Mouse (Mus musculus) lung, adult 18-20 months (tissue): Measurements from ENCODE around the gene Efemp2.
A peak's percentile ranks its signal among the peaks of the same experiment; 100 is the strongest.

Experiments used
- DNase-seq, 2 experiments: peaks; one replicate each; pipeline ENCODE4 v3.0.0; 2022; ENCODE audit warnings: mixed read lengths in 2 of 2

The Efemp2 gene

DNA sequence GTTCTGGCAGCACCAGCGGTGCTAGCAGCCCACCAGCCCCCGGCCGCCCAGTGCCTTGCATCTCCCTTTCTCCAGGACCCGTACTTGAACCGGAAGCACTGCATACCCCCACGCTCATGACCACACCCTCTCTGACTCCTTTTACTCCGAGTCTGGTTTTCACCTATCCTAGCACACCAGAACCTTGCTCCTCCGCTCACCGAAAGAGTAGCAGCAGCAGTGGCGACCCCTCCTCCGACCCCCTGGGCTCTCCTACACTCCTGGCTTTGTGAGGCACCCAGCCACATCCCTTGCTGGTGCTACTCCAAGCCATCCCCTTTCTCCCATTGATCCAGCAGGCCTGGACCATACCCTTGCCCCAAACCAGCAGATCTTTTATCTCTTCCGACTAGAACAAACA lies 18.7 kb upstream of the Efemp2 start:
- DNase-seq = no peak

DNA sequence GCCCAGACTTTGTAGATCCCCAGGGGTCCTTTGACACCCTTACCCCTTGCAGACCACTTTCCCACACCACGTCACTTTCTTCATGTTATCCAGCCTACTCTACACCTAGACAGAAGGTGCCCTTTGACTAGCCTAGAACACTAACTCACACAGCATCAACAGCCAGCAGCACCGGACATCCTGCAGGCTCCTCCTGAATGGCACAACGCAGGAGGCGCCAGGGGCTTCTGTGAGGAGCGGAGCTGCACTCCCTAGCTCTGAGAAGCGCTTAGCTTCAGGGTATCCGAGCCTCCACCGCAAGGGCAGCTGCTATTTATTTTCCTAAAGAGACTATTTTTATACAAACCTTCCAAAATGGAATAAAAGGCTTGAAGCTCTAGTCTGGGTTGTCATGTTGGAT lies 18.2 kb upstream of the Efemp2 start:
- DNase-seq = no peak

DNA sequence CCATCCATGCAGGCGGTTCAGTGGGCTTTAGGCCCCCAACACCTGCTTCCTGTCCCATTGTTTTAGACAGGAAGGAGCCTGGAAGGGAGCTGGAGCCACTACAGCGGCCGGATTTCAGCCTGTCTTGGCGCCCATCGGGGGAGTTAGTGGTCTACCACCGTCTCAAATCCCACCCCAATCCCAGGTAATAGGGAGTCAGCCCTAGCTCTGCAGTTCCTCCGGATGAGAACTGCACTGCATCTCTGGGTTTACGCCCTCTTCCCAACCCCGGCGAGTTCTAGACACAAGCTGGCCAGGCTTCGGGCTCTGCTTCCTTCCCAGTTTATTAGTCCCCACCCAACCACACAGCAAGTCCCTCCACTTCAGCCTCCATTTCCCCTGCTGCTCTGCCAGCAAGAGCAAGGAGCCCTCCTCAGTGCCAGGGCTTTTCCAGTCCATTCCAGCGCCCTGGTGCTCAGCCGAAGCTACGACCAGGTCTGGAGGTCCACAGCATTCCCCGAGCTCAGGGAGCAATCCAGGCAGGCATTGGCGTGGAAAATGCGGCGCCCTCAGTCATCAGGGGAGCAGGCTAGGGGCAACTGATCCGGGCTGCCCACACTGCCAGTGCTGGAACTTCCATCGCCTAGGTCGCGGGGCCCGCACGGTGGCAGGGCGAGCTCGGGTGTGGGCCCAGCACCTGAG lies 17.4 kb upstream of the Efemp2 start:
- peak; percentile 31 to 55 for DNase-seq

- peak; percentile 94 to 96 for DNase-seq
These were observed 16.6 kb upstream of the Efemp2 start for GRCm38 (mm10) chr19:5456922-5457745.

DNA sequence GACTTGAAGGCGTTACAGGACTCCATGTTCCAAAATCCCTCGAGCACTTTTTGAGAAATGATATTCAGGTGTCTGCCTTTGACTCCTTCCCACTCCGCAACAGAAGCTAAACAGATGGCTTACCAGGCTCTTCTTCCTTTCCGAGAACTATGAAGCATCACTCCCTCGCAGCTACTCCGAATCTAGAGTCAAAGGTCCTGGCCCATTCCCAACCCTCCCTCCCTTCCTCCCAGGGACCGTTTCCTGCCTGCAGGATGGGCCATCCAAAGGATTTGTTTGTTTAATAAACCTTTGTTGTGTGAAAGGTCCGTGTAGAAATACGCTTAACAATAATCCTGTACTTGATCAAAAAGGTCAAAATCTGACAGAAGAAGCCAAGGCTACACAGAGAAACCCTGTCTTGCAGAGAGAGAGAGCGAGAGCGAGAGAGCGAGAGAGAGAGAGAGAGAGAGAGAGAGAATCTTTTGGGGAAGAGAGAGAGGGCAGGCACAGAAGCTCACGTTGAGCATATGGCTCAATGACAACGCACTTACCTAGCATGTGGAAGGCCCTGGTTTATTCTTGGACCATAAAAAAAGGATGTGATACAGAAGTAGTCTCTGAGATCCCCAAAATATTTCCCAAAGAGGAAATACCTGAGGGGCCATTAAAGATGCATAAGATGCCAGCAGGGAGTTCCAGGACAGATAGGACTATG lies 15.9 kb upstream of the Efemp2 start, which contains the start of gene Ccdc85b:
Ccdc85b (minus strand) TSS at position 149 of the 697 bp plus-strand sequence.
- no peak for DNase-seq

DNA sequence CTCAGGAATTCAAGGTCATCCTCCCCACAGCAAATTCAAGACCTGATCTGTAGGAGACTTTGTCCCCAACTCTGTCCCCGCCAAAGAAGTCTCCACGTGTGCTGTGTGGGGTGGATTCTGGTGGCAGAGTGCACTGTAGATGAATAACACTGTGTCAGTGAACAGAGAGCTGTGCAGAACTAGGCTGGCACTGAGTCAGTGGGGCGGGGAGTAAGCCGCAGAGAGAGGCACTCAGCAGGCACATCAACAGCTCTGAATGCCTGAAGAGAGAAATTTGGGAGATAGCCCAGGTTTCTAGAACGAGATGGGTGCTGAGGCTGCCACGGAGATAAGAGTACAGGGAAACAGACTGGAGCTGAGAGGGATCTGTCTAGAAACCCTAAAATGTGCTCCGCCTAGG lies 14.7 kb upstream of the Efemp2 start:
- DNase-seq = no peak

GRCm38 (mm10) chr19:5459896-5460295 lies 13.9 kb upstream of the Efemp2 start:
- no peak for DNase-seq

- DNase-seq = peak; percentile 87 to 88
These were observed 13.3 kb upstream of the Efemp2 start, which contains the start of gene Fibp for GRCm38 (mm10) chr19:5460465-5460911. Fibp (plus strand) TSS chr19:5460615.

- no peak for DNase-seq
These were observed 12.3 kb upstream of the Efemp2 start for GRCm38 (mm10) chr19:5461411-5461810.

- DNase-seq = no peak
These were observed 10.5 kb upstream of the Efemp2 start for GRCm38 (mm10) chr19:5463212-5463611.

DNA sequence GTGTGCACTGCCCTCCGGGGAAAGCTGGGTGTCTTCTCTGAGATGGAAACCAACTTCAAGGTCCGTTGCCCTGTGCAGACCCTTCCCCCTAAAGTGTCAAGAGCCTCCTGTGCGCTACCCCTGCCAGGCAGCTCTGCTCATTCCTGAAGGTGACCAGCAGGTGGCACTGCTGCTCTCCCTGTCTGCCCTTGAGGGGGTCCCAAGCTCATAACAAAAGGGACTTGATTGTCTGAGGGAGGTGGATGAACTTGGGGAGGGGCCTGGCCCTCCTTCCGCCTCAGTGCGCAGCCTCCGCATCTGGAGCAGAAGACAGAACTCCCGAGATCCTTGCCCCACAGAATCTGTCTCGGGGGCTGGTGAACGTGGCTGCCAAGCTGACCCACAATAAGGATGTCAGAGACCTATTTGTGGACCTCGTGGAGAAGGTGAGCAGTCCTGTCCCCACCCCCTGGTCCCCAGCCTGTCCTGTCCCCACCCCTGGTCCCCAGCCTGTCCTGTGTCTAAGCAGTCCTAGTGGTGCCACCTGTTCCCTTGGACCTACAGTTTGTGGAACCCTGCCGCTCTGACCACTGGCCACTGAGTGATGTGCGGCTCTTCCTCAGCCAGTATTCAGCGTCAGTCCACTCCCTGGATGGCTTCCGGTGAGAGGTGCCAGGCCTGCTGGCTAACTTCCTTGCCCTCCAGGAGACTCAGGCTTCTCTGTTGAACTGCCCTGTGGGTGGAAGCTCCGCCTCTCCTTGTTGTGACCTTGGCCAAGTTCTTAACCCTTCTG lies 9.8 kb upstream of the Efemp2 start:
- DNase-seq = peak; percentile 60 to 67

DNA sequence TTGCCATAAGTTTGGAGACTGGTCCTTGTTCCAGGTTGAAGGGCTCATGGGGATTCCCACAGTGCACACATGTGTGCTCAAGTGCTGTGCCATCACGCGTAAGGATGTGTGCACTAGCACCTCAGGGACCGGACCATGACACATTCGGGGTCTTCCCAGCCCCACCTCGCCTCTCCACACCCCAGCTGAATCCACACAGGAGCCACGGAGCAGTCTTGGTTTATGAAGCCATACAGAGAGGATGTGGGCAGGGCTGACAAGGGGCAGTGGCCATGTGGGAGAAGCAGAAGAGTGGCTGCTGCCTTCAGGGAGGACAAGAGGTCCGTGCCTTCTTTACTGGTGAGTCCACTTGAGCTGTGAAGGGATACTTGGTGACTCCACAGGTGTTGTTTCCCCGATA lies 8.7 kb upstream of the Efemp2 start:
- no peak for DNase-seq

GRCm38 (mm10) chr19:5466916-5467500 lies 6.7 kb upstream of the Efemp2 start:
- no peak for DNase-seq

DNA sequence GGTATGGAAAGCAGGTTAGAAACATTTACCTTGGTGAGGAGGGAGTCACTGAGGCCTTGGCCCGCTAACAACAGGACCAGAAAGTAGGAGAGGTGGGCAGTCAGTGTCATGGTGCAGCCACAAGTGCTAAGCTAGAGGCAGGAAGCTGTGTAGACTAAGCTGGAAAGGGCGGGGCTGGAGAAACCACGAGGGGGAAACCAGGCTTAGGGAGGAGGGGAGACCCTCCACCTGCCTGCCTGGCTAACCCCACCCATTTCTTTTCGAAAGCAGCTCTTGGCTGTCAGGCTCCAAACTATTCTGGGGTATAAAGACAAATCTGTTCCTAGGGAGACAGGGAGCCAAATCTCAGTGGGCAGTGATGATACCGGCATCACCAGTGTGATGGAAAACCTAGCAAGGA lies 5.4 kb upstream of the Efemp2 start, which contains the start of gene Ctsw:
Ctsw (minus strand) TSS at position 134 of the 400 bp plus-strand sequence.
- DNase-seq = no peak

- no peak for DNase-seq
These were observed 1.9 kb upstream of the Efemp2 start for GRCm38 (mm10) chr19:5471846-5472245.

GRCm38 (mm10) chr19:5472857-5473256 lies 897 bp upstream of the Efemp2 start:
- DNase-seq = no peak

DNA sequence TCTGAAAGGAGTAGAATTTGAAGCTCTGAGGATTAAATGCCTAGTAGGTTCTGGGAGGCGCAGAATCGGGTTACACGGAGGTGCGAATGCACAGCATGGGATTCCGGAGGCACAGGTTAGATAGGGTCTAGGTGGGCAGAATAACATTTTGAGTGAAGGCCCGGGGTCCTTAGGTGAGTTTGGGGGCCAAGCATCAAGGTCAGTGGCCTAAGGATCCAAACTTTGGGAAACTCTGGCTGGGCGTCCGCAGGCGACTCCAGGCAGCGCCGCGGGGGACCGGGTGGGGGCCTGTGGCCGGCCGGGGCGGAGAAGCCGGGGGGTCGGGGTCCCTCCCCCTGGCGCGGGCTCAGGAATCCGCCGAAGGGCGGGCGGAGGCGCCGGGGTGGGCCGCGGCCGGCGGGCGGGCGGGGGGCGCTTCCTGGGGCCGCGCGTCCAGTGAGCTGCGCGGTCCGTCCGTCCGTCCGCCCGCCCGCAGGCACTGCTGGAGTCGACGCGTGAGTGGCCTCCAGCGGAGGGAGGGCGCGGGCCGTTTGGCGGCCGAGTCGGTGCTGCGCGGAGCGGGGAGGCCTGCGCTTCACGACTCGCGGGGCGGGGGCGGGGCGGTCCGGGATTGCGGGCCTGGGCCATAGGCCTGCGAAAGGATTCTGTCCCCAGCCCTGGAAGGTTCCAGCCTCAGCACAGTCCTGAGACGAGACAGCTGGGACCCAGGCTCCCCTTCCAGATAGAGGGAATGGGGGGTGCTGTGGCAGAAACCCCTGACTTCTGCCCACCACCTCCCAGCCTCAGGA lies 721 bp downstream of the Efemp2 start:
- DNase-seq = peak in 1 of 2 experiments; percentile 51

DNA sequence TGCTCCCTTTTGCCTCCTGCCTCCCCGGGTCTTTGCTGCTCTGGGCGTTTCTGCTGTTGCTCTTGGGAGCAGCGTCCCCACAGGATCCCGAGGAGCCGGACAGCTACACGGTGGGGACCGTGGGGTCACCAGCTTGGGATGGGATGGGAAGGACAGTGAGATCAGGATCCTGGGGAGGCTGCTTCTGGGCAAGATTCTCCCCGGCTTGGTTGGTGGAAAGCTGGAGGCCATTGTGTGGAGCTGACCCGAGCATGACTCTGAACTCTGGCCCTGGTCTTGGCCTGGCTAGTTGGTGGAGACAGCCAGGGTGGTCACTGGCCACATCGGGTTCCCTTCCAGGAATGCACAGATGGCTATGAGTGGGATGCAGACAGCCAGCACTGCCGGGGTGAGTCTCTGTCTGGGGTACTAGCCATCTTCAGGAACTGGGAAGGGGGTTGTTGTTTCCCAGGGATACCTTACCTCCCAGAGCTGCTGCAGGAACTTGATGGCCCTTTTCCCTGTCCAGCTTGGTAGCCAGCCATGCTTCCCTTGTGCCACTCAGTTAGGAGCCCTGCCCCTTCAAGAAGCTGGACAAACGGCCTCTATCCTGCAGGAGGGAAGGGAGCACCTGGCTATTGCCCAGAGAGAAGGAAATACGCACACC lies 1.4 kb downstream of the Efemp2 start:
- no peak for DNase-seq

DNA sequence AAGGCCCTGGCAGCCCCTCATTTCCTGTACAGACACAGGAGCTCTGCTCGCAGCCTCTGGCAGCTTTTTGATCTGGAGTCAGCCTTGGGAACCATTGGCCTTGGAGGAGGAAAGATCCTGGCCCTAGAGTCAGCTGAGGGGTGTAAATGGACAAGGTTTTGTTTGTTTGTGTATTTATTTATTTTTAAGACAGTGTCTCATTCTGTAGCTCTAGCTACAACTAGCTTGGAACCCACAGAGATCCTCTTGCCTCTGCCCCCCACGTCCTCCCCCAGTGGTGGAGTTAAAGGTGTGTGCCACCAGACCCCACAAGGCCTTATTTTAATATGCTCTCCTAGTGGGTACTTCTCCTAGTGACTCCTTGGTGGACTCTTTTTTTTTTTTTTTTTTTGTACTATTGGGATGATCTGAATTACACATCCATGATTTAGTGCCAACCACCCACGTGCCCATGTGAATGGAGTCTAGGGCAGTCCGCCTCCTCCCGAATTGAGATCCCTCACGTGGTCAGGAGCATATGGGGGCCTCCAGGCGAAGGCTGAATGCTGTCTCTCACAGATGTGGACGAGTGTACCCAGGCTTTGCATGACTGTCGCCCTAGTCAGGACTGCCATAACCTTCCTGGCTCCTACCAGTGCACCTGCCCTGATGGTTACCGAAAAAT lies 3.4 kb downstream of the Efemp2 start:
- no peak for DNase-seq

DNA sequence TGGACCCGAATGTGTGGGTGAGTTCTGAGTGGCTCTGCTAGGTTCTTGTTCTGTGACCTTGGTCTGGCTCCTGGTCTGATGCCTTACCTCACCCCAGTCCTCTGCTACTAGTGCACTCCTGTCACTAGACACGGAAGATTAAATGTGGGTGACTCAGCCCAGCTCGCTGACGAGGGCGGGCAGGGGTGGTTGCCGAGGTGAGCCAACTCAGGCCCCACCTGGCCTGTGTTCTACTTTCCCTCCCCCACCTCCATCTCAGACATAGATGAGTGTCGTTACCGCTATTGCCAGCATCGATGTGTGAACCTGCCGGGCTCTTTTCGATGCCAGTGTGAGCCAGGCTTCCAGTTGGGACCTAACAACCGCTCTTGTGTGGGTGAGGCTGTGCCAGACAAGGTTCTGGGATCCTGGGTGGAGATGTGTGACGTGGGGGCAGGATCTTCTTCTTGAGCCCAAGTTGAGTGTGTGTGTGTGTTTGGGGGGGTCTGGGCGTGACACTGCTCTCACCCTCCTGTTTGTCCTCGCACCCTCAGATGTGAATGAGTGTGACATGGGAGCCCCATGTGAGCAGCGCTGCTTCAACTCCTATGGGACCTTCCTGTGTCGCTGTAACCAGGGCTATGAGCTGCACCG lies 4.0 kb downstream of the Efemp2 start:
- DNase-seq = no peak
